Mouse (Mus musculus) embryonic facial prominence, embryonic 14.5 days (tissue): Measurements from ENCODE around the gene Apoc1. TPM values are rescaled to one million over a fixed set of nuclear protein-coding genes. Genes with fewer than 3 reads are reported as not detected.
"Not testable (repeated sequence)": the region's sequence is repeated elsewhere in the genome, so short reads cannot be mapped to it uniquely, and the experiment has no call there.

Experiments used
- ATAC-seq: fragments of 200-750 bp; cut with Nextera tagmentation; 2 replicates; pipeline ENCODE4 v1.8.0; 2017; ENCODE audit warnings: low read depth, moderate number of reproducible peaks, moderate TSS enrichment
- DNase-seq: peaks from one replicate; pipeline ENCODE4 v3.0.0-alpha.2; 2015; ENCODE audit warnings: low spot score
- H3K27ac ChIP-seq: fragments of 300-500 bp; sonication (generic); replicated peaks from 2 replicates; pipeline ENCODE4 v1.5.1; 2014; ENCODE audit warnings: low read depth, mild to moderate bottlenecking, low read length, moderate library complexity
- H3K27me3 ChIP-seq: fragments of 300-500 bp; sonication (generic); replicated peaks from 2 replicates; pipeline ENCODE4 v1.6.1; 2014; ENCODE audit warnings: low read length; ENCODE audit not compliant: control insufficient read depth, insufficient read depth
- H3K36me3 ChIP-seq: fragments of 300-500 bp; sonication (generic); 2 replicates; pipeline ENCODE4 v1.6.1; 2014; ENCODE audit warnings: low read length, mixed read lengths; ENCODE audit not compliant: control insufficient read depth, insufficient read depth
- H3K4me1 ChIP-seq: fragments of 300-500 bp; sonication (generic); 2 replicates; pipeline ENCODE4 v1.6.1; 2014; ENCODE audit warnings: antibody characterized with exemption, low read length; ENCODE audit not compliant: control insufficient read depth, insufficient read depth
- H3K4me2 ChIP-seq: fragments of 300-500 bp; sonication (generic); 2 replicates; pipeline ENCODE4 v1.6.1; 2014; ENCODE audit warnings: low read depth, mild to moderate bottlenecking, low read length, moderate library complexity, mixed read lengths
- H3K4me3 ChIP-seq: fragments of 300-500 bp; sonication (generic); 2 replicates; pipeline ENCODE4 v1.5.1; 2014; ENCODE audit warnings: low read depth, mild to moderate bottlenecking, low read length
- H3K9ac ChIP-seq: fragments of 300-500 bp; sonication (generic); 2 replicates; pipeline ENCODE4 v1.6.1; 2014; ENCODE audit warnings: low read depth, mild to moderate bottlenecking, low read length, moderate library complexity, mixed read lengths
- H3K9me3 ChIP-seq: fragments of 300-500 bp; sonication (generic); 2 replicates; pipeline ENCODE4 v1.6.1; 2016; ENCODE audit warnings: low read length; ENCODE audit not compliant: control insufficient read depth
- WGBS: fragments of 180-500 bp; shearing (Covaris S2); extraction: QIAGEN DNeasy Blood & Tissue Kit; methylation state at CpG from one replicate; pipeline ENCODE4 v1.1.7; 2014; 5-methylcytosine and 5-hydroxymethylcytosine counted together
- polyA plus RNA-seq: library from polyadenylated mRNA; unstranded; fragments of >200 nt; fragmentation: Nextera tagmentation; extraction: Ambion mirVana; gene quantifications from 2 replicates; pipeline ENCODE4 v1.2.1, GENCODE M21; 2014

Gene Apoc1
- polyA plus RNA-seq, 1 experiment from 2014 or later: 19.0 TPM

DNA sequence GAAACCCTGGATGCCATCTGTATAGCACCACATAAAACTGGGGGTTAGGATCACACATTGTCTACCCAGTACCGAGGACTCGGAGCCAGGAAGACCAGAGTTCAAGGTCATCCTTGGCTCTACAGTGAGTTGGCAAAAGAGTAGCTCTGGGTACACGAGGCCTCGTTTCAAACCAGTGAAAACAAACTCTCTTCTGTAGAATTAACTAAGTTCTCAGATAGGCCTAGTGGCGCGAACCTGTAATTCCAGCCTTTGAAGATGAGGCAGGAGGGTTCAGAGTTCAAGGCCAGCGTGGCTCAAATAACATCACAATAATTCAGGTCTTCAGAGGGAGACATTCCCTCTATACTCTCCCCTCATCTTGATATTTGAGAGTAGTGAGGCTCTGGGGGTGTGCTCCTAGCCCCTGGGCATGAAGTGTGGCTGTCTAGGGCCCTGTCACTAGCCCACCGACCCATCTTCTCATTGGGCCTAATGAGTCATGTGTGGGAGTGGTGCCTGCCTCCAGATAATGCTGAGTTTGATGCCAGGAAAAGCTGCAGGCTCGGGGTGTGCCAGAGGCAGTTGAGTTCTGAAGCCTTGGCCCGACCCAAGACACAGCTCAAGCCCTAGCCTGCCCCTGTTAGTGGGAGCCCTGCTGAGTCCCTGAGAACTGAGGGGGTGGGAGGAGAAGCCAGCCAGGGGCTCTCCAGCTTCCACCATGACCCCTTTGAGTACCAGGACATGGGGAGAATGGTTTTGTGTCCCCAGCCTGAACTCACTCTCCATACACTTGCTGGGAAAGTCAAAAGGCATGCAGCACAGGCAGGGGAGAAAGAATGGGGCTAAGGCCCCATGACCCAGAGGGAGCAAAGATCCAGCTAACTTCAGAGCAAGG lies 2.1 kb upstream of the Apoc1 start:
- WGBS: 86% methylated on average over 10 of the region's 10 CpGs
- Histone ChIP-seq H3K27me3 (no peaks in the 10 kb centered on the region), H3K4me3 (no peak overlapping the region), H3K9me3 (no peaks in the 10 kb centered on the region), H3K36me3 (no peaks in the 10 kb centered on the region), H3K4me2 (no peak overlapping the region), H3K4me1 (peaks cover 13% of the 10 kb centered on the region), H3K9ac (no peak overlapping the region), H3K27ac (no peak overlapping the region)
- DNase-seq: no peak
- no peak for ATAC-seq

DNA sequence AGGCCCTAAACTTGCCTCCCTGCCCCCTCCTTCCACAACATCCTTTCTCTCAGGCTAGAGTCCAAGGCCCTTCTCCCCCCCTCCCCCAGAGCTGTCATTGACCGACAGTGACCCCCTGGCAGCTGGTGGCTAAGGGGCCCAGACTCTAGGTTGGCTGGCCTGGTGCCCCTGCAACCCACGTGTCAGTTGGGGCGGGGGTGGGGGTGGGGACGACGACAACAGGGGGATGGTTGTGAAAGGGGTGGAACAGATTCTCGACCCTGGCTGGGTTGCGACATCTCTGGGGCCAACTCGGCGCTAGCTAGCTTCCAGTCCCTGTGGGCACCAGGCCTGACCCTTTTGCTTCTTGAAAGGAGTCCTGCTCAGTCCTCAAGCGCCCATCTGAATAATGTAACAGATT lies 961 bp upstream of the Apoc1 start:
- Histone ChIP-seq H3K9me3 (no peaks in the 10 kb centered on the region), H3K27me3 (no peaks in the 10 kb centered on the region), H3K4me1 (peaks cover 3% of the 10 kb centered on the region), H3K4me3 (no peak overlapping the region), H3K27ac (no peak overlapping the region), H3K36me3 (no peaks in the 10 kb centered on the region), H3K9ac (no peak overlapping the region), H3K4me2 (no peak overlapping the region)
- 42% methylated on average over 4 of the region's 10 CpGs for WGBS
- DNase-seq (peak; percentile 25), ATAC-seq (no peak)

DNA sequence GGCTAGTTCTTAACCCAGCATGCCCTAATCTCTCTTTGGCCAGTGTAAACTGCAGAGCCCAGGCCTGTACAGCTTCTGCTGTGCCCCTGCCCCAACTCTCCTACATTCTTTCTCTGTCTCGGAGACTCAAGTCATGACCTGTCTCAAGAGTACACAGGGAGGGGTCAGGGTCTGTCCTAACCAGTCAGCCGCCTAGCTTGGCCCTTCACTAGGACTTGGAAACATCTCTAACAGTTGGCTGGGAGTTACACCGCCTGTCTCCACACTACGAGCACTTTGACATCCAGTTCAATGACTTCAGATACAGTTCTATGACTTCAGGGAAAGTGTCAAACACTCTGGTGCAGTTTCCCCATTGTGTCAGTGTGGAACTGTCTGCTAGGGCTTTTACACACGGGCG lies 1.0 kb downstream of the Apoc1 start:
- no peak overlapping the region for H3K4me2 ChIP-seq
- WGBS: 75% methylated on average over 6 of the region's 6 CpGs

DNA sequence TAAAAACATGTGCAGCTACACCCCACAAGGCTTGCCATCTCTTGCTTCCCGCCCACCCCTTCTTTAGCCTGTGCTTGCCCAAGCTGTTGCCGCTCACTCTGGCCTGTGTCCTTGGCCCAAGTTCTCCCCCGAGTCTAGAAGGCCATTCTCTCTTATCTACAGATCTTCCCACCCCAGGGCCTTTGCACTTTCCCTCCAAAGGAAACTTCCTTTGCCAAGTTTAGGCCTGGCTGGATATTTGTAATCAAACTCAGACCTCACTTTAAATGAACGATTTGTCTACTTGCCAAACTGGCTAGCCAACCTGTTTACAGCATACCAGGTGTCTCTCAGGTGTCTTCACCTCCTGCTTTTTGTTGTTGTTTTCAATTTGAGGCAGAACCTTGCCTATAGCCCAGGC lies 1.6 kb downstream of the Apoc1 start:
- Histone ChIP-seq H3K9ac (no peak overlapping the region), H3K9me3 (no peaks in the 10 kb centered on the region), H3K27ac (no peak overlapping the region), H3K36me3 (no peaks in the 10 kb centered on the region), H3K4me2 (no peak overlapping the region), H3K27me3 (no peaks in the 10 kb centered on the region), H3K4me3 (no peak overlapping the region), H3K4me1 (peaks cover 3% of the 10 kb centered on the region)
- DNase-seq (no peak), ATAC-seq (no peak)
- WGBS: 80% methylated on average over 4 of the region's 4 CpGs

More for the DNA sequence above, 1.0 kb downstream of the Apoc1 start:
- no peak for DNase-seq
- ATAC-seq: no peak
- no peaks in the 10 kb centered on the region for H3K36me3 ChIP-seq
- no peak overlapping the region for H3K4me3 ChIP-seq
- no peak overlapping the region for H3K9ac ChIP-seq
- H3K27me3 ChIP-seq: no peaks in the 10 kb centered on the region
- no peak overlapping the region for H3K27ac ChIP-seq
- H3K9me3 ChIP-seq: no peaks in the 10 kb centered on the region
- peaks cover 3% of the 10 kb centered on the region for H3K4me1 ChIP-seq

DNA sequence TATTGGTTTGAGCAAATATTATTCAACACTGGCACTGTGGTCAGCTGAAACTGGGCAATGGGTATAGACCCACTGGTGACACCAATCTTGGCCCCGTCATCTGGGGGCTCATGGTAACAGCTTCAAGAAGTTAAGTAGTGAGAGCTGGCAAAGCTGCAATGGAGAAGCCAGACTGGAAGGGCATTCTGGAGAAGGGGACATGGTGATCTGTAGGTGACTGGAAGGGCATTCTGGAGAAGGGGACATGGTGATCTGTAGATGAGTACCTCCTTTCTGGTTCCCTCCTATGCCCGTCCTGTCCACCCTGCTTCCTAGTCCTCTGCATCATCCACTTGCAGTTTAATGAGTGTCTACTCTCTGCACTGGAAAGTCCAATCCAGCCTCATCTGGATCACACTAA lies 3.8 kb downstream of the Apoc1 start:
- ATAC-seq: no peak
- no peak overlapping the region for H3K9ac ChIP-seq
- no peak overlapping the region for H3K4me2 ChIP-seq
- WGBS: 100% methylated on average over 2 of the region's 2 CpGs
- H3K4me1 ChIP-seq: peaks cover 3% of the 10 kb centered on the region
- no peak overlapping the region for H3K27ac ChIP-seq
- H3K36me3 ChIP-seq: no peaks in the 10 kb centered on the region
- H3K4me3 ChIP-seq: no peak overlapping the region
- no peaks in the 10 kb centered on the region for H3K9me3 ChIP-seq
- no peak for DNase-seq
- H3K27me3 ChIP-seq: no peaks in the 10 kb centered on the region

DNA sequence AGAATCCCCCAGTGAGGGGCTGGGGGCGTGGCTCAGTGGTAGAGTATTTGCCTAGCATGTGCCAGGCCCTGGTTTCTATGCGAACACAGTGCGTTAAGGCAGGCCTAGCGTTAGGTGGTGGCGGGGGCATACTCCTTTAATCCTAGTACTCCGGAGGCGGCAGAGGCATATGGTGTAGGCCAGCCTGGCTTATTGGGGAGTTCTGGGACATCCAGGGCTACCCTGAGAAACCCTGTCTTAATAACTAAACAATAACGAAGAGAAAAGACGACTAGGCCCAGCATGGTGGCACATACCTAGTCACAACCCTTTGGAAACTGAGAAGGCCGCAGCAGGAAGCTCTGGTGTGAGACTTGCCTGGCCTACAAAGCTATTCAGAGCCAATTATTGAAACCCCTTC lies 4.4 kb downstream of the Apoc1 start:
- H3K36me3 ChIP-seq: no peaks in the 10 kb centered on the region
- WGBS: 94% methylated on average over 10 of the region's 10 CpGs
- H3K4me3 ChIP-seq: no peak overlapping the region
- no peak overlapping the region for H3K9ac ChIP-seq
- H3K27me3 ChIP-seq: no peaks in the 10 kb centered on the region
- no peak overlapping the region for H3K4me2 ChIP-seq
- no peaks in the 10 kb centered on the region; the same call in none of the 2 replicates for H3K4me1 ChIP-seq
- DNase-seq (no peak), ATAC-seq (no peak)
- no peak overlapping the region for H3K27ac ChIP-seq
- H3K9me3 ChIP-seq: no peaks in the 10 kb centered on the region

DNA sequence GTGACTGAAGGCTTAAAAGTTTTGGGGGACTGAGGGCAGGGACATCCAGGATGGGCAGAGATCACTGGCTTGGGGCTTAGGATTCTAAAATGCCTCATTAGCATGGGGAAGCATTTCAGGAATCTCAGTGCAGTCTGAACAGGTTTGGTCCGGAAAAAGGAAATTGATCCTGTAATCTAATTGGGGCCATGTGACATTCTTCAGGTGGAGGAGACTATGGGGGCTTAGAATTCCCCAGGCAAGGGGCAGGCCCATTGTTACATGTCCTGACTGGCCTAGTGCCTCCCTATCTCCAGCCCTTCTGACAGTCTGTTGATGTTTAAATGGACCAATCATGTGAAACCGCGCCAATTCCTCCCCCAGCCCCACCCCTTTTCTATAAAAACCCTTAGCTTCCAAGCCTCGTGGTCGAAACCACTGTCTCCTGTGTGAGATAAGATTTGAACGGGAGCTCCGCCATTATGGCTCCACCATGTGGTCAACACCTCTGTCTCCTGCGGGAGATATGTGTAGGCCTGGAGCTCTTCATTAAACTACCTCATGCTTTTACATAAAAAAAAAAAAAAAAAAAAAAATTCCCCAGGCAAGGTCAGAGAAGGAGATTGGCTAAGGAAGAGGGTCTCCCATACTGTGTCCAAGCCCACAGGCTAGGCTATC lies 5.4 kb downstream of the Apoc1 start:
- H3K4me2 ChIP-seq, H3K4me3 ChIP-seq, H3K36me3 ChIP-seq, H3K27ac ChIP-seq, H3K27me3 ChIP-seq, H3K4me1 ChIP-seq, H3K9me3 ChIP-seq, H3K9ac ChIP-seq: not testable (repeated sequence)
- DNase-seq (peak; percentile 58), ATAC-seq (peak; percentile 81)
- 55% methylated on average over 8 of the region's 8 CpGs for WGBS

DNA sequence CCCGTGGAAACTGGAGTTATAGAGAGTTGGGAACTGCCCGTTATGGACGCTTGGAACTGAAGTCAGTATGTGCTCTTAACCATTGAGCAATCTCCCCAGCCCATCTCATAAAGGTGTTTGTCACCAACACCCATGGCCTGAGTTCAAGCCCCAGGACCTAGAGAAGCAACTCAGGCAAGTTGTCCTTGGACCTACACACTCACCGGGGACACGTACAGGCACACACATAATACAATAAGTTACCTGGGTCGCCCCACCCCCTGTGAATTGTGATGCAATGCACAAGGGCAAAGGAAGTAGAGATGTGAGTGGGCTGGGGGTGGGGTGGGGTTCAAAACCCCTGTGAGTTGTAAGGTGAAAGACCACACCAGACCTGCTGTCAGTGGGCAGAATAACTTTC lies 5.9 kb downstream of the Apoc1 start:
- no peaks in the 10 kb centered on the region for H3K9me3 ChIP-seq
- peak; percentile 7; the same call in 1 of the 2 replicates for ATAC-seq
- no peak overlapping the region for H3K27ac ChIP-seq

More for the DNA sequence above, 5.9 kb downstream of the Apoc1 start:
- Histone ChIP-seq H3K27me3 (no peaks in the 10 kb centered on the region), H3K4me3 (no peak overlapping the region), H3K4me1 (no peaks in the 10 kb centered on the region; the same call in 1 of the 2 replicates), H3K9ac (no peak overlapping the region), H3K4me2 (no peak overlapping the region), H3K36me3 (no peaks in the 10 kb centered on the region)
- 82% methylated on average over 6 of the region's 6 CpGs for WGBS
- DNase-seq: no peak
